Mouse (Mus musculus) thymus, postnatal 36 days (tissue): Measurements from ENCODE around the gene Aadacl2.

Experiments
- DNase-seq, 2 experiments: peaks; one replicate each; pipeline ENCODE4 v3.0.0; 2022; ENCODE audit warnings: mixed read lengths in 2 of 2

Gene Aadacl2

DNA sequence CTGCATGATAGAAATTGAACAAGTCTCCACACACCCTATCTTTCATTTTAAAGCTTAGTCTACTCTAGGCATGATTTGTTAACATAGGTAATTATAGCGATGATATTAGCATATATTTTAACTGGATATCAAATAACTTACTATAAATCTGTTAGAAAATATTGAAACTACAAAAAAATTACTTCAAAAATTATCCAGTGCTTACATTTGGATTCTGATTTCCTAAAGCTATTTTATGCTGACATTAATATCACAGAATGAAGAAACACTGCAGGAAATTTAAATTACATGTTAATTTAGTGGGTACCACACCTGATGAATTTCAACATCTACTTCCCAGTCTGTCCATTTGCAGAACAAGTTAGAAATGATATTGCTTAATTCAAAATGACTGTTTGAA is at the start of gene Aadacl2:
Gene Aadacl2, plus strand, starts transcription at position 301 of the 400 bp plus-strand sequence.
- no peak for DNase-seq

DNA sequence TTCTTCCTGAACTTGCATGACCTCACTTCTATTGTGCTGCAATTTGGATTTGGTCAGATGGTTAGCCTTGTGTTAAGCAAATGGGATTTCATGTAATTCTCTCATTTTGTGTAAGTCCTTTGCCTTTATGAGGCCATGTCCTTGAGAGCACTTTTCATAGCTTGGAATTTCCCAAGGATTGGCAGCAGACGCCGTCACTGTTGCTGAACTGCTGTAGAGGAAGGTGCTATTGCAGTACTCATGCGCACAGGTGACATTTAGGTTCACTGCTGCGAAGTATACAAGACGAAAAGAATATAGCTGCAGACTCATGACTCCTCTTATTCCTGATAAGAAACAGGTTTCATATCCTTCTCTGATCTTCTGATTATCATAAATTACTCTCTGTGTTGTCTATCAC is 35.7 kb upstream of the Aadacl2 start:
- no peak for DNase-seq

GRCm38 (mm10) chr3:59974591-59974990 is 32.0 kb upstream of the Aadacl2 start:
- DNase-seq = no peak

- DNase-seq = no peak
These were observed 2.9 kb upstream of the Aadacl2 start for GRCm38 (mm10) chr3:60003622-60004021.

- DNase-seq = no peak
These were observed 18.9 kb downstream of the Aadacl2 start, which contains the start of gene Aadac for GRCm38 (mm10) chr3:60025417-60025816. Gene Aadac (plus strand): TSS chr3:60025717.

- no peak for DNase-seq
These were observed 25.0 kb downstream of the Aadacl2 start for GRCm38 (mm10) chr3:60031511-60031910.

- DNase-seq = no peak
These were observed 39.8 kb downstream of the Aadacl2 start for GRCm38 (mm10) chr3:60046221-60046913.

DNA sequence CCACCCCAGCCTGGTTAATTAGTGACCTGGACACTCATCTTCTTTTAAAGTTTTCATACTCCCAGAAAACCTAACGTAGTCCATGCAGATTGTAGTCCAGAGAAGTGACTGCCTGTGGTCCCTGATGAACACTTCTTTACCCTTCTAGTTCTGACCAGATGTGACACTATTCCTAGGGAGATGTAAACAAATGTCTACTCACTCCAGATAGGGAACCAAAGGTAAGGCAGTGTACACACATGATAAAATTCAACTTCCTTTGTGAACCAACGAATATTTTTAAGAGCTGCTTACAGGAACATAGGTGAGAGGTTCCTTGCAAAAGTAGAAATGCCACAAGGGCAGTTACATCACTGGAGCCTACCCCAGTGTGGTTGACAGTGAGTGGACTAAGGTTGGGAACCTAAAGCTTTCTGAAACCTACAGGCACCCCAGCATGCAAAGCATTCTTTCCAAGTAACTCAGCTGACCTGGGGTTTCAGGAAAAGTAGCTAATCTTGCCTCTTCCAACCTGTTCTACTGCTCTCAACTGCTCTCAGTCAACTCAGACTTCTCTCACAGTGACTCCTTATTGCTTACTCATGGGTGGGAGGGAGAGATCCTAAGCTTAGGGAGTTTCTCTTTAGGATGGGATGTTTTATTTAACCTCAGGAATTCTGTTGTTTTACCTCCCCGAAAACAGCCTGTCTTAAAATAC is 46.8 kb downstream of the Aadacl2 start:
- DNase-seq = no peak

DNA sequence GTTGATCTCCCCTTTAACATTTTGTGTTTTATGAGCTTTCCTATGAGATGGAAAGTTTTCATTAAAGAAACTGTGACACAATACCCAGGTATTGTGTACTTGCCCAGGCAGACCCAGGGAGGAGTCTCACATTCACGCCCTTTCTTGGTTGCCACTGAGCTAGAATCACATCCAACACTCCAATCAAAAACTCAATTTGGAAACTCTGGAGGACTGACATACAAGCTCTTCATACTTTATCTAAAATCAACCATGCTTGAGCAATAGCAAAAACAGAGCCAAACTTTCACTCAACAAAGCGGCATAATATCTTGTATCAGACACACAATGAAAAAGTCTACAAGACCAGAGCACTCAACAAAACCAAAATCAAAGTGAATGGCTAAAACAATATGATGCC is 47.4 kb downstream of the Aadacl2 start:
- no peak for DNase-seq

DNA sequence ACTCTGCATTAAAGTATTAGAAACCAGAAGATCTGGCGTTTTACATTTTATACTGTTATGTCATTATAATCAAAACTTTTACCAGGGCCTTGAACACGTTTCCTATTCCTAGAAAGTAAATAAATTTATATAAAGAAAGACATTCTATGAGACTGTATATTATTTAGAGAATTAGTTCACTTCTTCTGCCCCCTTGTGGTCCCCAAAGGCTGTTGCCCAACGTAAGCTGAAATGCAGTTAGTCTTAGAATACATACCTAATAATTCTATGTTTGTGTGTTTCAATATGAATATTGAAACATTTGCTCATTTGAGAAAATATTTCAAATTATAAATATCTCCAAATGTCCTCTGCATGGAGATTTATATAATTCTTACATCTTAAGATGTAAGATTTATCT is 49.9 kb downstream of the Aadacl2 start:
- DNase-seq = no peak

DNA sequence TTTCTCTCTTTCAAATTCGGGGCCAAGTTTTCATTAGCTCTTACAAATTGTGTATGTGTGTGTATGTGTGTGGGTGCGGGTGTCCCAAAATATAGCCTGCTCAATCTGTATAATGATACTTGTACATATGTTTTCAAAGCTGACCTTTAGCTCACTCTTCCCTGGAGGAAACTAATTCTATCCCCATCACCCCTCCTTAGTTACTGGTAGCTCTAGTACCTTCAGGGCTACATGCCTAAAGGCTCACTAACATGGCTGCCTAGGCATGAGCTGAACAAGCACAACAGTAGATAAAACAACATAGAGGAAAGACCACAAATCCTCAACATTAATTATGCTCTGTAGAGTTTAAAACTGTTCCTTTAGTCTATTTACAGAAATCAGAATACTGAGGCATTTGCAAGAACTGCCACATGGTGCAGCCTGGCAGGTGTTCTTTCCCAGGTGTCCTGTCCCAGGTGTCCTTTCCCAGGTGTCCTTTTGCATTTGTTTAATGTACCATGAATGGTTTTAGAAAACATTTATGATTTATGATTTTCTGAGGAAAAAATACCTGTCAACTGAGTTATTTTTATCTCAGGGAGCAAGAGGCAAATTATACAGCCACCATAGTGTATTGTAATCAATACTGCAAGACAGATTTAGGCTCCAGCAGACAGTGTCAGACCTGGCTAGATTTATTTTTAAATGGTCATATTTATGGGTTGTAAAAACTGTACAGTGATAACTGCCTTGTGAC is 50.7 kb downstream of the Aadacl2 start:
- DNase-seq = no peak

DNA sequence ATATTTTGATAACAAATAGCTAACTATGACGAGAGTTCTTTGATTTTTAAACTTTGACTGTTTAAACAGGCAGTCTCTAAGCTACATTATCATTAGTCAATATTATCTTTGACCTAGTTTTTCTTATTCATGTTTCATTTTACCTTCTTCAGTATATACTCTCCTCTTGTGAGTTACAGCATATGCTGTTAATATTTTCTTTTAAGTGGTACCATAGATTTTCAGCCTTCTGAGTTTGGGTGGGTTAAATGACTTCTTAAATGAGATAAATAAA is 51.2 kb downstream of the Aadacl2 start:
- no peak for DNase-seq
